17 mouse cellular contexts compared by ENCODE assay signal in genomic region chr11:12041379-12041778, GRCm38 (mm10). TPM values are rescaled to one million over a fixed set of nuclear protein-coding genes. Genes with fewer than 3 reads are reported as not detected.
"Had no signal": no experiment of that assay in that cellular context is flagged by ENCODE, and none has a peak within 500 bp of the region (broad histone marks: within the 10 kb centered on the region; RNA-seq: fewer than 3 reads in every experiment).

No protein-coding gene starts in this region.

- H3K27ac ChIP-seq: midbrain, embryonic 10.5 days; midbrain, embryonic 12.5 days; neural tube, embryonic 12.5 days had no signal

- H3K4me3 ChIP-seq: midbrain, embryonic 10.5 days; midbrain, embryonic 12.5 days; myocyte; neural tube, embryonic 12.5 days had no signal

- H3K4me2 ChIP-seq: lung, embryonic 14.5 days; midbrain, embryonic 12.5 days; neural tube, embryonic 12.5 days had no signal

- H3K9ac ChIP-seq: lung, embryonic 14.5 days; midbrain, embryonic 12.5 days; neural tube, embryonic 12.5 days had no signal

- H3K9me3 ChIP-seq: midbrain, embryonic 10.5 days; midbrain, embryonic 12.5 days; neural tube, embryonic 12.5 days had no signal

- H3K36me3 ChIP-seq: midbrain, embryonic 12.5 days; neural tube, embryonic 12.5 days had no signal

- ATAC-seq: midbrain, embryonic 16.5 days had no signal

- DNase-seq: lung, adult 18-20 months; lung, embryonic 14.5 days; lung, postnatal 10 days; lung, postnatal 4 days; midbrain, embryonic 14.5 days; right cerebral cortex, postnatal 25 days; right cerebral cortex, postnatal 4 days; spleen, adult 18-20 months; thymus, adult 18-20 months; thymus, postnatal 14 days; thymus, postnatal 36 days had no signal

RNA-seq across cellular contexts. Expression of gene Grb10, which starts 2.9 kb away (rescaled TPM):
- total RNA-seq: neutrophil, adult 5-6 weeks had no signal
